Mouse (Mus musculus): ENCODE data around the gene Ntm. TPM values are rescaled to one million over a fixed set of nuclear protein-coding genes. Genes with fewer than 3 reads are reported as not detected.

The Ntm gene
- total RNA-seq, 2 experiments from 2014 or later = not detected

DNA sequence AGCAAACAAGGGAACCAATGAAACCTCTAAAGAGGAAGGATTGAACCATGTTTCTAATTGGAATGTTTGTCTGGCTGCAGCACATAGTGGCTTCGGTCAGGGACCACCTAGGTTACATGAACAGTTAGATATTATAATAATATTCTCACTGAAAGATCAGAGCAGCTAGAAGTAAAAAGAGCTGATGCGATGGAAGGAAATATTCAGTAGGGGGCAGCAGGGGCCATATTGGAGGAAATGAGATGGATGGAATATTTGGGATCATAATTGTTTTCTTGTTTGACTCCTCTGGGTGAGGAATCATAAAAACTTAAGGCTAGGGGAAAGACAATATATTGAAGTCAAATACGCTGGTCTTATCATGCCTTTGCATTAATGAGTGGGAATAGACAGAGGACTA, 726.2 kb downstream of the Ntm start:
- ATAC-seq (replicated peaks; ENCODE audit: low FRiP score, low TSS enrichment, poor library complexity, severe bottlenecking) = no peak

- ATAC-seq (replicated peaks; ENCODE audit: low FRiP score, low TSS enrichment, poor library complexity, severe bottlenecking) = no peak
These were observed 735.2 kb downstream of the Ntm start for GRCm38 (mm10) chr9:29227747-29228146.

DNA sequence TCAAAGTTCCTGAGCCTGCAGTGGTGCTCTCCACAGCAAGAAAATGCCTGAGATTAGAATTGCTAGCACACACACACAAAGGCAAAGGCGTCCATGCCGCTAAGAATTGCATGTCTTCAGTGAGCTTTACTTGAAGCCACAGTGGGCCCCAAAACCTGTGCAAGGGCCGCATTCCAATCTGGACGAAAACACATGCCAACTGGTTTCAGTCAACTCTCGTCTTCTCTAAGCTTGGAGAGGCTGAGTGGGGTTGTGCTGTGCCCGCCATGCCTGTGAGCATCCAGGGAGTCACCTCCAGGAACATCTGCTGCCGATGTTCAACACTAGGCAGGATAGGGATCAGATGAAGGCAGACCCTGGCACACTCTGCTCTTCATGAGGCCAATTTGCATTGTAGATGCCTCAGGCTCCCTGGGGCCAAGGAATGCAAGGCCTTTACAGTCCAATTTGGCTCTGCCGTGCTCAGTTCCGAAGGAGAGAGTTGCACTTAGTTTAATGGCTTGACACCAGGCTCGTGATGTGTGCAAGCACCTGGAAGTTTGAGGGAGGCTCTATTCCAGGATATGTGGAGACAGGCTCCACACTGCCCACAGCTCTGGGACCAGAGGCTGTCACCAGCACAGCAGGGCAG, 739.9 kb downstream of the Ntm start:
- no peak for ATAC-seq (replicated peaks; ENCODE audit: low FRiP score, low TSS enrichment, poor library complexity, severe bottlenecking)

DNA sequence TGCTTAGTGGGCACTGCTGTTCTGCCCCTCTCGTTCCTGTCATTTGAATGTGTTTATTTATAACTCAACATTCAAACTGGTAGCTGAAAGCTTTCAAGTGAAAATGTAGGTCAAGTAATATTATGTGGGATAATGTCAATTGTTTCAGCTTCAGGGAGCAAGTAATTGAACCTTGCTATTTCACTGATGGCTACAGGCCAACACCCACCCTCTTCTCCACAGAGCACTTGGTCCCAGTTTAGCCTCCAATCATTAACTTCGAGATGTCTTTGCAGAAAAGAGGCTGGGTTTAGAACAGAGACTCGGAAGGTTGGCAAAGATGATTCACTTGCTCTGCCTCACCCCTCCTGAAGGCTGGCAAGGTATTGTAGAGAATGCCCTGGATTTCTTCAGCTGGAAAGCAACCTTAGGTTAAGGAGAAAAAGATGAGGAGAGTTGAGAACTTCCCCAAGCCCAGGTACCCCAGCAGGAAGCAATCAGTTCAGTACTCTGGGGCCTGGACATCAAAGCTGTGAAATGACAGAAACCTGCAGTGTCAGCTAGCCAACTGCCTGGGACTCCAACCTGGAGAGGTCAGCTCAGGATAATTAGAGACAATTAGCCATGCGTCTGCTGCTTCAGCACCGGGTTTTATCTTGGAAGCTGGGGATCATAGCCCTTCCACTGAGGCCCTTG, 741.9 kb downstream of the Ntm start:
- ATAC-seq (replicated peaks; ENCODE audit: low FRiP score, low TSS enrichment, poor library complexity, severe bottlenecking) = no peak

DNA sequence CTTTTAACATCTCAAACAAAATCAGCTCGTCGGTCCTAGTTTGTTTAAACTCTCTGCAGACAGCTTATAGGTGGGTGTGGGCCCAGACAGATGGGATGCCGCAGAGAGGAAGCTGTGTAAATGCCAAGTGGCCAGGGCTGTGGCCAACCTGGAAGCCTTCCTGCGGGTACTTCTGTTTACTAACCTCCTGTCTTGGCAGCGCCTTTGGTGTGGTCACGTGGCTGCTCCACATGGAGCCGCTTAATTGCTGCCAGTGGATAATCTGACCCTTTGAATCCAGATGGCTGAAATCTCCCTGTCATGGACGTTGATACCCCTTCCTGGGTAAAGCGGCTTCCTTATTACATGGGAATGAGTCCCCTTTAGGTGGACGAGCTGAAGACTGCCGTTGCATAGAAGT, 742.4 kb downstream of the Ntm start:
- no peak for ATAC-seq (replicated peaks; ENCODE audit: low FRiP score, low TSS enrichment, poor library complexity, severe bottlenecking)

DNA sequence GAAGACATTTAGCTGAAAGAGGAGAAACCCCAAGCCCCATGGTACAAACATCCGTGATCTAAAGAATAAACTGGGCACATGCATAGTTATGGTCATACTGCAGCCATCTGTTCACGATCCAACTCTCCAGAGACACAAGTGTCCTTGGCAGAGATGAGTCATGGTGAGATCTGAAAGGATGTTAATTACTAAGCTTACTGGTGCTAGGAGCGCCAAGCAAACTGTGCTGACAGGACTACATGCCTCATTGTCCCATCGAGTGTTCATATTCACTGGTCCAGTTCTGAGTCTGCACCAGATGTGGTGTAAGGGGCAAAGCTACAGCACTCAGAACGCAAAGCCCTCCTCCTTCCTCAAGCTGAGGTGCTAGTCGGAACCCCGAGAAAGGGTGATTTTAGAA, 745.0 kb downstream of the Ntm start:
- no peak for ATAC-seq (replicated peaks; ENCODE audit: low FRiP score, low TSS enrichment, poor library complexity, severe bottlenecking)

DNA sequence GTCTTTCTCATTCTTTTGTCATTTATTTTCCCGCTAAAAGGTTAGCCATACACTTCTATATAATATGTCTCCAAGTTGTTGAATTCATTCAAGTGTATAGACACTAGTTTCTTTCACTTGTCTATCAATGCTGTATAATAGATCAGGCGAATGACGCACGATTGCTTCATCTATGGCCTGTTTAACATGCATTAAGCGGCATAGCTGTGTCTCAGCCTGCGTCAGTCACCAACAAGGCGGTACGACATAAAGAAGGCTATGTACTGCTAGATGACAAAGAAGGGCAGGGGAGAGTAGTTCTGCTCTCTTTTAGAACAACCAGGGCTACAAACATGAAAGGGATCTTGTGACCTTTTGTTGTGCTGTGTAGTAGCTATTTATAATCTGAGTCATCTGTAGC, 746.4 kb downstream of the Ntm start:
- ATAC-seq (replicated peaks; ENCODE audit: low FRiP score, low TSS enrichment, poor library complexity, severe bottlenecking) = no peak

DNA sequence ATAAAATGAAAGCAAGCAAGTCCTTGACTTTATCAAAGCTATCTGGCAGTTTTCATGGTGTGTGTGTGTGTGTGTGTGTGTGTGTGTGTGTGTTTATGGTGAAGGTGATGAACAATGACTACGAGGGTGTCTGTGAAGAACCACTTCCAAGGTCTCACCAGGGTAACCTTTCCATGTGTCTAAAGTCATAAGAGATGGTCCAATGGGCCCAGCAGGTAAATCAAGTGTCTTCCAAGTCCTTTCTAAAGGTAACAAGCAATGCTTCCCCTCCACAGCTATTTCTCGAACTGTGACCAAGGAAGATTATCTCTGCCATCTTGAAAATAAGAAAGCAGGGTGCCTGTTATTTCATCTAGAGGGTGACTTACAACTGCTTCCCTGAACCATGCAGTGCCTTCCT, 747.1 kb downstream of the Ntm start:
- ATAC-seq (replicated peaks; ENCODE audit: low FRiP score, low TSS enrichment, poor library complexity, severe bottlenecking) = no peak

DNA sequence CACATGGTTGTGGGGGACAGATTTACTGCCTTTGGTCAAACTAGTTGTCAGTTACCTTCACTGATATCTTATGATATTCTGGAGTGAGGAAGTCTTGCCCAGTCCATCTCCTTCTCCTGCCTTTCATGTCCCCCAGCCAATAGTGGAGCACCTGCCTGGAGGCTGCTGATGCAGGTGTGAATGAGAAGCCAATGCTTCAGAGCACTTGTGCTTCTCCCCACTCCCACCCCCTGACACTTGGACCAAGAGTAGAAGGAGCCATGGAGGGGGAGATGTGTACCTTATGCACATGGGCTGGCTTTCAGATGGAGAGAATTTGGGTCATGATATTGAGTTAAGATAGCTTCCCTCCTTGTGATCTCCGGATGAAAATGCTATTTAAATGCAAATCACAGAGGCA, 747.7 kb downstream of the Ntm start:
- no peak for ATAC-seq (replicated peaks; ENCODE audit: low FRiP score, low TSS enrichment, poor library complexity, severe bottlenecking)

DNA sequence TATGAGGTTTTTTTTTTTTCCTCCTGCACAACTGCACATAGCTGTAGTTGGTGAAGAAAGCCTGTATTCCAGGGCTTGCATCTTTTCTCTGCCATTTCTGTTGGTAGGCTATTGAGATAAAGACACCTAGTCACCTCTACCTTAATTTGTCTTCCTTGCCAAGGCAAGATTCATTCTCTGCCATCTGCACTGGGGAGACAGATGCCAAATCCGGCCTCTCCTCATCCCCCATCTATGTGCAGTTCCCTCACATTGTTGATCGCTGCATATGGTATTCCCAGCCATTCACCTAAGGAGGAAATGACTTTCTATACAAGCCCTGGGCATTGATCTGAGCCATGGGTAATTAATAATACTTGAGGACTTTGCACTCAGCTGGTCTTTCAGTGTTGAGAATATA, 753.7 kb downstream of the Ntm start:
- no peak for ATAC-seq (replicated peaks; ENCODE audit: low FRiP score, low TSS enrichment, poor library complexity, severe bottlenecking)

DNA sequence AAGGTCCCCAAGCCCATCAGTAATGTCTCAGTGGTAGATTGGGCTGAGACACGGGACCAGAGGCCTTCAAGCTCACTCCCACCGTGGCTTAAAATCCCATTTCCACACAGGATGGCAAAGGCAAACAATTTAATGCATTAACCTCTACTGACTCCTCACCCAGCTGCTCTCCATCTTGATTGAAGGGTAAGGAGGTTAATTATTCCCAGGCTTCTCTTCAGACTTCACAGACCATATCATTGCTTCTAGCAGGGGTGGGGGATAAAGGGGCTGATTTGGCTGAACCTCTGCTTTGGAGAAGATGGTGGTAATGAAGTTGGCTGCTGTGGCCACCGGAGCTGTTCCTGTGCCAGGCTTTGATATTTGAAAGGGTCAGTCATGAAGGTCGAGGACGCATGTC, 754.8 kb downstream of the Ntm start:
- ATAC-seq (replicated peaks; ENCODE audit: low FRiP score, low TSS enrichment, poor library complexity, severe bottlenecking) = no peak

GRCm38 (mm10) chr9:29205680-29206079, 757.3 kb downstream of the Ntm start:
- no peak for ATAC-seq (replicated peaks; ENCODE audit: low FRiP score, low TSS enrichment, poor library complexity, severe bottlenecking)

DNA sequence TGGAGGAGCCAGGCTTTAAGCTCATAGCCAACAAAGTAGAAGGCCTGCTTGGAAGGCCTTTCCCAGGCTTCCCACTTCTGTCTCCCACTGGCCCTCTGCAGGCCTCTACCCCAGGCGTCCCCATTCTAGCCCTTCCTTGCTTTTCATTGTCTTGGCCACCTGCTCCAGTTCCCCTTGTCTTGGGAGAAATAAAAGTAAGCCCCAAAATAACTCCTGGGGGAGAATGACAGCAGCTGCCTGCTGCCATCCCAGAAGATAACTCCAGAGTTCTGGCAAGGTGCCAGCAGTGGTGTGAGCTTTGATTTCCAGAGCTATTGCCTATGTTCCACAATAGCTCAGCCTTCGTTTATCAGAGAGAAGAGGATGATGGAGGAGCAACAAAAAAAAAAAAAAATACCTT, 760.7 kb downstream of the Ntm start:
- ATAC-seq (replicated peaks; ENCODE audit: low FRiP score, low TSS enrichment, poor library complexity, severe bottlenecking) = no peak

GRCm38 (mm10) chr9:29201163-29202053, 761.5 kb downstream of the Ntm start:
- ATAC-seq (replicated peaks; ENCODE audit: low FRiP score, low TSS enrichment, poor library complexity, severe bottlenecking) = no peak

- no peak for ATAC-seq (replicated peaks; ENCODE audit: low FRiP score, low TSS enrichment, poor library complexity, severe bottlenecking)
These were observed 765.9 kb downstream of the Ntm start for GRCm38 (mm10) chr9:29197046-29197445.

DNA sequence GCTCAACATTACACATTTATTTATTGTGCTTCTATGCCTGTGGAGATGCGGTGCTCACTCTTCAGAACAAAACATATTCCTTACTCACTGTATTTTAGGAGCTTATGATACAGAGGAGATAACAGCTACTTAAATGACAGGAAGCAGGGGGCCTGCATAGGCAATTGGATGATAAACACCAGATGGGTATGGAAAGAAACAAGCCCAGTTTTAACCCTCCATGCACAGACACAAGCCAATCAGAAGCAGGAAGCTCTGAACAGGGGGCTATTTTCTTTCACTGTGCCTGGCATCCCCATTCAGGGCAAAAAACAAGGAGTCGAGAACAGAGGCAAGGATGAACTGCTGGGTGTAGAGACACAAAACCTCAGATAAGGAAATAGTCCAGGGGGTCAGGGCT, 768.7 kb downstream of the Ntm start:
- no peak for ATAC-seq (replicated peaks; ENCODE audit: low FRiP score, low TSS enrichment, poor library complexity, severe bottlenecking)

DNA sequence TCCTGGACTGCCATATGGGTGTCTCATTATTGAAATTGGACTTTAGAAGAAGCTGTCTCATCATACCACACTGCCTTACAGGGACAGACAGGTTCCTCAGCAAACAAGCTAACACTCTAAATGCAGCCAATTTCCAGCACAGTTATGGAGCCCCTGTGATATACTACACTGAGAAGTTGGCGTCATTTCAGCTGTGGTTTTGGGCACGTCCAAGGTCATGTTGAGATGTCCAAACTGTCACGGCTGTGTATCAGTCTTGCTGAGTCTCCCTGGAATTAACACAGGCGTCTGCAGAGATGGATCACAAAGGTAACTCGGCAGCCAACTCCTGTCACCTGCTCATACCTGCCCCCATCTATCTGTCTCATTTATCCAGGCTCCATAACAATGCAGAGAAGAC, 779.9 kb downstream of the Ntm start:
- no peak for ATAC-seq (replicated peaks; ENCODE audit: low FRiP score, low TSS enrichment, poor library complexity, severe bottlenecking)

DNA sequence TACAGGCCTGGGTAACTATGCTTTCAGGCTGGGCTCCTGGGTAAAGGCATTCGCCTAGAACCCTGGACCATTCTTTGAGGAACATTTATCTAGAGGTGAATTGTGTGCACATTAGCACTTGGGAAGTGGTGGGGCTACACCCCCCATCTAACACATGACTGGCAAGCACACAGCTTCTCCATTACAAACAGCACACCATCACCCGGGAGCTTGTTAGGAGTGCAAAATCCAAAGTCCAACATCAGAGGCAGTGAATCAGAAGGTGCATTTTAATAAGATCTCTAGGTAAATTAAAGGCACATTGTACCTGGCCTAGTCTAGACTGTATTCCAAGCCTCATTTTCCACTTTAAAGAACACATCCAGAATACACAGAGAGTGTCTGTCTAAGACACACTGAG, 781.3 kb downstream of the Ntm start:
- ATAC-seq (replicated peaks; ENCODE audit: low FRiP score, low TSS enrichment, poor library complexity, severe bottlenecking) = no peak

GRCm38 (mm10) chr9:29165731-29166130, 797.2 kb downstream of the Ntm start:
- ATAC-seq (replicated peaks; ENCODE audit: low FRiP score, low TSS enrichment, poor library complexity, severe bottlenecking) = no peak

DNA sequence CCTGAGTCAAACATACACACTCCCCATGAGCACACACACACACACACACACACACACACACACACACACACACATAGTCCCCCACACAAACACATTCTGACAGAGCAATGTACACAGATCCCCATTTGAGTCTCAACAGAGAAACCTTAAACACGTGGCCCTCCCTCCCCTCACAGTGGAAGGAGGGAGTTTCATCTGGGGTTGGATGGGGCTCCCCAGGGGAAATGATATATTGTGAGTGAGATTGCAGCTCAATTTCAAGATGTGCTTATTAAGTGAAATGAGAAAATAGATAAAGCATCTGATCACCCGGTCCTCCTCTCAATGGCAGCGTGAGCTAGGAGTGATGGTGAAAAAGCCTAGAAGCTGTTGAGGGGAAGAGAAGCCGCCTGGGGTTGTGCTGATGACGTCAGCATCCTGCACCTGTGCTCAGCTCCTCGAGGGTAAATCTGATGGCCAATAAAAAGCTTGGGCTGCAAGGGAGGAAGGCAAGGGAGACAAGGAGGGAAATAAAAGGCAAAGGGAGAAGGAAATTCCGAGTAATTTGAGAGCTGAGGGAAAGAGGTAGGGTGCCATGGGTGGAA, 801.8 kb downstream of the Ntm start:
- no peak for ATAC-seq (replicated peaks; ENCODE audit: low FRiP score, low TSS enrichment, poor library complexity, severe bottlenecking)

Measured in megakaryocyte-erythroid progenitor cell, adult 5-6 weeks (primary cell).